Mouse (Mus musculus) Muller cell, postnatal 12 days (primary cell): ENCODE measurements at regions not wholly inside any gene's neighbourhood (a gene's known extent, or its start where the extent isn't known, plus 50 kb on each side); places are given as distances from the start of the nearest gene placed in this dataset.
A peak's percentile ranks its signal among the peaks of the same experiment; 100 is the strongest.

ENCODE experiments used
- DNase-seq: peaks from one replicate; pipeline ENCODE4 v3.0.0-alpha.2; 2015; ENCODE audit errors: inconsistent ontology term

- DNase-seq: peak; percentile 36
Measured at GRCm38 (mm10) chr12:92645006-92645624, 796.2 kb upstream of the Sel1l start.

GRCm38 (mm10) chr12:92619120-92619519 is 770.2 kb upstream of the Sel1l start:
- no peak for DNase-seq

GRCm38 (mm10) chr12:92618519-92618918 is 769.6 kb upstream of the Sel1l start:
- DNase-seq: peak; percentile 78

- no peak for DNase-seq
Measured at GRCm38 (mm10) chr12:92601673-92602072, 752.7 kb upstream of the Sel1l start.

- no peak for DNase-seq
Measured at GRCm38 (mm10) chr12:92589725-92590124, 740.8 kb upstream of the Sel1l start.

GRCm38 (mm10) chr12:92589305-92589704 is 740.3 kb upstream of the Sel1l start:
- peak; percentile 57 for DNase-seq

GRCm38 (mm10) chr12:92578596-92578995 is 729.6 kb upstream of the Sel1l start:
- DNase-seq: no peak
